Mouse (Mus musculus): ENCODE measurements around the gene Atxn7l1.

GRCm38 (mm10) chr12:33322547-33322946, 175.1 kb downstream of the Atxn7l1 start:
- peak; percentile 47; the same call in 1 of the 2 replicates for TF ChIP-seq CTCF (IDR thresholded peaks at IDR 0.05; ENCODE audit: control insufficient read depth, insufficient read depth, insufficient replicate concordance, low read depth, low read length)
- no peak for TF ChIP-seq POLR2A (IDR thresholded peaks at IDR 0.05; ENCODE audit: control insufficient read depth, low read depth, low read length)
